Mouse (Mus musculus) right cerebral cortex, postnatal 14 days (tissue): ENCODE measurements around the gene Gm11232.

ENCODE experiments used
- DNase-seq: peaks from one replicate; pipeline ENCODE4 v3.0.0; 2022

Gm11232 gene

DNA sequence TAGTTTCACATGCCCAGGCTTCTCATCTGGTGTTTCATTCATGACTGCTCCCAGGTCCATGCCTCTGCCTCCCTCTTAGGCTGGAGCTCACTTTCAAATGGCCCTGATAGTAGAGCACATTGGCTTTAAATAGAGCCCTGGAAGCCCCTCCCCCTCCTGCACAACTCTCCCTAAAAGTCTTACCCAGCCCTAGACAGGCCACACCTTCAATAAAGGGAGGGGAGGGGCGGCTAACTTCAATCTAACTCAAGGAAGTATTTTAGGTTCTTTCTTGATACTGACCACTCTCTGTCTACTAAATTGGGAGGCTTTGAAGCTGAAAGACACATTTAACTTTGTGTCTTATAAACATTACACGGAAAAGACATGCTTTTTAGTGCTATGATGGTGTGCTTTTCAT is at the start of gene Gm11232:
TSS of gene Gm11232 (minus strand) at position 101 of the 400 bp plus-strand sequence.
- DNase-seq, result no peak

DNA sequence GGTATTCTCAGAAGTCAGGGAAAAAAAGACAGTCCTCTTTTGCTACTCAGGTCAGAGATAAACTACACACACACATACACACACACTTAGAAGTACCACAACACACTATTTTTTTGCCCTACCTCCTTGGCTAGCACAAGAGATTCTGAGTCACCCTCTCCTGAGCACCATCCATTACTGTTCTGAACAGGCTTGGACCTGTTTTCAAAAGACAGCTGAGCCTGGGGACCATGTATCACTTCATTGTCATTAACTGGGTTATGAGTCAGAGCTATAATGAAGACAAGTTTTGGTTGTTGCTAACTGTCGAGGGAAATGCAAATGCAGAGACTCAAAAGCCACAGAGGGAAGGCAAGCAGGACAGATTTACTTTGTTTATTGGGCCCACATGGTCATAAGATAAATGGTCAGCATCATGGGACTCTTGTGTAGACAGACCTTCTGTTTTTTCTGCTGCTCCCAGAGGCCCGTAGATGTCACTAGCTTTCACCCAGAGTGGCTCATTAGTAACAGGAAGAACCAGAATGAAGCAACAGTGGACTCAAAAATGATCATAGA is 48.3 kb upstream of the Gm11232 start:
- DNase-seq, result no peak

DNA sequence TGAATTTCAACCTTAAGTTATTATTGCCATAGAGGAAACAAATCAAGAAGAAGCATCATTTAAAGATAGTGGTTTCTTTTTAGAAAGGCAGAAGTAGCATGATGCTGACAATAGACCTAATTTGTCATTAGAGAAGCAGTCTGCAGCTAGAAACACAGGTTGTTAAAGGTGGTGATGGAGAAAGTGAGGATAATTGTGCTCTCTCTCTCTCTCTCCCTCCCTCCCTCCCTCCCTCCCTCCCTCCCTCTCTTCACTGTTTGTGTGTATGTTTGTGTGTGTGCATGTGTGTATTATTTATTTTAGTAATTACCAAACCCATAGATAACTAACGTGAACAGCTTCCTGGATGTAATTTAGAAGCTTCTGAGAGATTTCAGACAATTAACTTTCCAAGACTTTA is 7.8 kb upstream of the Gm11232 start:
- DNase-seq, result no peak

DNA sequence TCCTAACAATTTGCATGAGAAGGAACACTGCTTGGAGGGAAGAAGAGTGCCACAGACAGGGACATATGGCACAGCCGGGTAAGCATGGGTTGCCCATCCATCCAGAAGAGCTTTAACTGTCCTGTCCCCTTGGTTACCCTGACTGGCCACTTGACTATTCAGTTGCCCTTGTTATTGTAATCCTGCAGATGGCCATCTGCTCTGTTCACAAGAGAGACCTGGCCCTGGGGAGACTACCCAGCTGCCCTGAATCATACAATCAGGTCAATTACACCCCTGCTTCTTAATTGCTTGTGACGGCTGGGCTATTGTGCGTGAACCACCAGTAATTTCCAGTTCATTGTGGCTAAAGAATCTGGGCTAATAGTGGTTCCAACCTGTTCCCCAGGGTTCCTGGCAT is 7.3 kb upstream of the Gm11232 start:
- no peak for DNase-seq

DNA sequence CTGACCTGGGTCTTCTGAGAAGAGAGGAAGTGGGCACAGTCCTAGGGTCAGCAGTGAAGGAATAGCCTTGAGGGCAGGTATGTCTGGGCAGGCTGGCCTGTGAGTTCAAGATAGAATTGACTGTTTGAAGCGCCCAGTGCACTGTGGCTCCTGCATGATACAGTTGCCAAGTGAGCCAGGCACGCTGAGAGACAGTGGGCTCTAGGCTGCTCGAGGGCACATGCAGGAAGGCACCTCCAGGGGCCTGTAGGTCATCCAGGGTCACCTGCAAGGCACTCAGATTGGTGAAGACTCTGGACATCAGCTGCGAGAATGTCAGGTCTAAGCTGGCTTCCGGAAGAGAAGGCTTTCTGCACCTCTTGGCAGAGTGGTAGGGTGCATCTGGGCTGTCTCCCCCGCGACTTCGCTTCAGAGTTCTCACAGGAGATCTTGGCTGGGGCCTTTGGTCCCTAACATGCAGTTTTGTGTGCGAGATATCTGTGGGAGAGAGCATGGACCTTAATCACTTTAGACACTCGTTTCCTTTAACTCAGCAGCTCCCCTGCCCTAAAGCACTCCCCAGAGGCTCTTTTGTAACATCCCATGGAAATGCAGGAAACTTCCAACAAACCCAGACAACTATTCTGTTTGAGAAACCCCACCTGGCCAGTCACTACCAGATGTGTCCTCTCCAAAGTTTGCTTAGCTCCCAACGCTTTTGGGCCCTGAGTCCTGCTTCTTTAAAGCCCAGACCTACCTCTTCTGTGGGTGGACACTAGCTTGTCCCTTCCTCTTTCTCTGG is 1.1 kb downstream of the Gm11232 start:
- DNase-seq, result no peak

DNA sequence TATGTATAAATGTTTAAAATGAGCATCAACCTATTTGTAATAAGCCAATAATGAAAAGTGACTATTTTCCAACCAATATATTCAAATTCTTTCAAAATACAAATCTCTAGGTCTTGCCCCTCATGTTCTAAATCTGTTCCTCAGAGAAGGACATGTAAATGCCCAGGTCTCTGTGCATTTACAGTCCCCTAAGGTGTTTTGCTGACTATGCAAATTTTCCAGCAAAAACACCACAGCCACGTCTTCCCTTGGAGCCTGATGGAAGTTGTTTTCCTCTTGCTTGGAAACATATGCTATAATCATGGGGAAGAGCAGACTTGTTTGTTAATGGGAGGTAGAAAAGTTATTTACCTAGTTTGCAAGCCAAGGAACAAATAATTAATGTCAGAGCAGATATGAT is 12.0 kb downstream of the Gm11232 start:
- DNase-seq, result no peak

DNA sequence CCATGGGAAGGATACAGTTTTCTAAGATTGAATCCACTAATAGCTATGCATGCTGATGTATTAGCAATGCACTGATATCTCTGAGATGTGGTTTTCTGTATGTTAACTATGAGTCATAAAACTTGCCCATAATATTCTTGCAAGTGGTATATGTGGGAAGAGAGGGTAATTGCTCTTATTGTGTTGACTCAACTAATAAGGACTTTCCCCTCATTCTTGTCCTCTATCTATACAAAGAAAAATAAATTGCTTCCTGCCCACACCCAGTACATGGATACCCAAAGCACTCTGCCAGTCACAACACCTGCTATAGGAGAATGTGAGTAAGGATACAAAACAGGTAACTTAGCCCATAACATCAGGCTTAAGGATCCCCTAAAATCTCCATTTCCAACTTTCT is 21.2 kb downstream of the Gm11232 start:
- no peak for DNase-seq

DNA sequence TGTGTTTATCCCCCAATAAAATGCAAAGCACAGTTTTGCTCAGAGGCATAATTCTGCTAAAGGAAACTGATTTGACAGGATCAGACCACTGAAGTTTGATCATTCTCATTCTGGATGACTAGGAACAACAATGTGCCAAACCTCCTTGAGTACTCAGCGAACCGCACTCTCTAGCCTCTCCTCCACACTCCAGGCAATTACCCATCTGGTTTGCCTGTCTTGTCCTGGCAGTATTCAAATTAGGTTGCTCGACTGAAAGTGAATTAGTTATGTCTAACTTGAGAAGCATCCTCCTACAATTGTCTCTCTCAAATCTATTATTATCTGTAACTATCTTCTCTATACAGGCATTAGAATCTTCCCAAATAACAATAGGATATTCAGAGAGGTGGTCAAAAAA is 22.5 kb downstream of the Gm11232 start:
- DNase-seq, result no peak

DNA sequence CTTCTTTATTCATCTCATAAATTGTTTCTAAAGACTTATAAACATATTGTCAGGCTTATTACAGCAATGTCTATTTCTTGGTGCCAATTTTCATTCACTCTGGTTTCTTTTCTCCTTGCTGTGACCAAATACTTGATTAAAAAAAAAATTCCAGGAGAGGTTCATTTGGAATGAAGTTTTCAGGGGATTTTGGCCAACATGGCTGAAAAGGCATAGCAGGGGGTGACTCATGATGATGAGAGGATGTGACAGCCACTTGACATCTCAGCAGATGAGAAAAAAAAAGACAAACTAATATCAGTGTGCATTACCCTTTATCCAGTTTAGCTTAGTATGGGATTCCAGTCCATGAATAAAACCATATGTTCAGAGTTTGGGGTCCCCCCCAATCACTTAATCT is 28.4 kb downstream of the Gm11232 start:
- DNase-seq, result no peak

DNA sequence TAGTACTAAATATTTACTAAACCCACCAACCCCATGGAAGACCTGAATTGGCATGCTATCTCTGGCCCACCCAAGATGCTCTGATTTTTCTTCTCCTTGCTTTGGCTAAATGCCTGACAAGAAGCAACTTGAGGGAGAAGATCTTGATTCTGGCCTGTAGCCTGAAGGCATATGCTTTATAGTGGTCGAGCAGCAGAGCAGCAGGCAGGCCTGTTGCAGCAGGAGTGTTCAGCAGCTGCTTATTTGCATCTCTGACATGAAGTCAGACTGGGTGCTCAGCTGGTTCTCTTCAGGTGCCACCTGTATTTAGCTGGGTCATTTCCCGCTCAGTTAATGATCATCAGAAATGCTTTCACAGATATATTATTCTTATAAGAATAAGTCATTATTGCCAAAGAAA is 30.2 kb downstream of the Gm11232 start:
- no peak for DNase-seq

DNA sequence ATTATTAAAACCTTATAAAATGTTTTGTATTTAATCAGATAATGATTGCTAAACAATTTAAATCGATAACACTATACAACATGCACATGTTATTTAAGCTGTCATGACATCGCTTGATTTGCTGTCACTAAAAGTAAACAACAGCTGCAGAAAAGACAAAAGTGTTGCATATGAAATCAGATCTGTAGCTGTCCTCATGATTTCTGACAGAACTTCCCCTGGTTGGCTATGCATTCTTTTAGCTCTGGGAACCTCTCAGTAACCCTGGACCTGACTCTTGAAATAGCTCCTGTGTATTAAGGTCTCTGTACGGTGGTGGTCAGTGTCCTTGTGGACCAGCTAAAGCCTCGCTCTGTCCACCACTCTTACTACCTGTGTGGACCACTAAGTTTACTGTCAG is 30.7 kb downstream of the Gm11232 start:
- no peak for DNase-seq

DNA sequence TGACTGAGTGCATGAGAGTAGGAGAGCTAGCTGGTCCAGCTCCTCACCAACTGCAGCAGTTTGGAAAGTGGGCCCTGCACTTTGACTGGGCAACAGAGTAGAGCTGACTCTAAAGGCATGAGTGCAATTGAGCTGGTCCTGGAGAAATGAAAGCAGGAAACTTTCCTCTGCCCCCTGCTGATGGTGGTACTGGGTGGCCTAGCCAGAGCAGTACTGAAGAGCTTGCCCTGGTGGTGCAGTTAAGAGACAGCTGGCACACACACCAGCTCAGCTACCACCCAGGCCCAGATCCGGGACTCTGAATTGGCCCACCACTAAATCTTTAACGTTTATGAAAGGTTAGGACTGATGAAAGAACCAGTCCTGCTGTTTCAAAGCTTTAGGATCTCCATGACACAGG is 31.9 kb downstream of the Gm11232 start:
- DNase-seq, result no peak
